Mouse (Mus musculus) macrophage (primary cell): Measurements from ENCODE around the gene Adm. TPM values are rescaled to one million over a fixed set of nuclear protein-coding genes. Genes with fewer than 3 reads are reported as not detected.
"Not testable (repeated sequence)": the region's sequence is repeated elsewhere in the genome, so short reads cannot be mapped to it uniquely, and the experiment has no call there.

Source experiments
- H3K27ac ChIP-seq: fragments of 350-480 bp; formaldehyde crosslinking; 2 replicates; pipeline ENCODE4 v1.9.0; 2021
- H3K36me3 ChIP-seq: fragments of 350-480 bp; formaldehyde crosslinking; 2 replicates; pipeline ENCODE4 v1.9.0; 2021; ENCODE audit errors: inconsistent target
- H3K4me3 ChIP-seq: fragments of 350-480 bp; formaldehyde crosslinking; 2 replicates; pipeline ENCODE4 v1.9.0; 2021; ENCODE audit errors: inconsistent target
- H3K79me2 ChIP-seq: fragments of 350-480 bp; formaldehyde crosslinking; 2 replicates; pipeline ENCODE4 v1.9.0; 2021; ENCODE audit errors: inconsistent target
- WGBS: methylation state at CpG from one replicate; pipeline ENCODE4 v1.1.7; 2026; ENCODE audit warnings: inconsistent platforms; ENCODE audit not compliant: missing documents; 5-methylcytosine and 5-hydroxymethylcytosine counted together
- polyA plus RNA-seq: library from polyadenylated mRNA; stranded (reverse); fragments of 250-400 nt; gene quantifications from 3 replicates; pipeline ENCODE4 v1.2.4, GENCODE M21; 2018; ENCODE audit warnings: inconsistent platforms
- total RNA-seq, 78 experiments: library from RNA; depleted of rRNA; stranded (reverse); fragments of 250-400 nt; gene quantifications; 1 replicate in 9 of 78; 2 replicates in 24 of 78; 3 replicates in 43 of 78; 4 replicates in 2 of 78; pipeline ENCODE4 v1.2.4; 2018; ENCODE audit warnings: inconsistent platforms in 56 of 78

The Adm gene
- total RNA-seq (2018; cell fraction: chromatin; rRNA removed), result 10 to 100 TPM in 1 of 26 experiments, 1 to 10 TPM in 10, under 1 TPM in 1, not detected in 14; 0.67 to 12.9 (median 4.2) TPM
- 1 to 10 TPM in 10 of 26 experiments, under 1 TPM in 10, not detected in 6; 0.14 to 9.9 (median 1.1) TPM for total RNA-seq (2018; cell fraction: cytosol; rRNA removed)
- total RNA-seq (2018; cell fraction: nucleus; rRNA removed), result 10 to 100 TPM in 1 of 26 experiments, 1 to 10 TPM in 11, under 1 TPM in 4, not detected in 10; 0.48 to 12.0 (median 3.3) TPM
- 0.10 to 0.38 TPM (median 0.25 TPM) in 3 replicates for polyA plus RNA-seq

DNA sequence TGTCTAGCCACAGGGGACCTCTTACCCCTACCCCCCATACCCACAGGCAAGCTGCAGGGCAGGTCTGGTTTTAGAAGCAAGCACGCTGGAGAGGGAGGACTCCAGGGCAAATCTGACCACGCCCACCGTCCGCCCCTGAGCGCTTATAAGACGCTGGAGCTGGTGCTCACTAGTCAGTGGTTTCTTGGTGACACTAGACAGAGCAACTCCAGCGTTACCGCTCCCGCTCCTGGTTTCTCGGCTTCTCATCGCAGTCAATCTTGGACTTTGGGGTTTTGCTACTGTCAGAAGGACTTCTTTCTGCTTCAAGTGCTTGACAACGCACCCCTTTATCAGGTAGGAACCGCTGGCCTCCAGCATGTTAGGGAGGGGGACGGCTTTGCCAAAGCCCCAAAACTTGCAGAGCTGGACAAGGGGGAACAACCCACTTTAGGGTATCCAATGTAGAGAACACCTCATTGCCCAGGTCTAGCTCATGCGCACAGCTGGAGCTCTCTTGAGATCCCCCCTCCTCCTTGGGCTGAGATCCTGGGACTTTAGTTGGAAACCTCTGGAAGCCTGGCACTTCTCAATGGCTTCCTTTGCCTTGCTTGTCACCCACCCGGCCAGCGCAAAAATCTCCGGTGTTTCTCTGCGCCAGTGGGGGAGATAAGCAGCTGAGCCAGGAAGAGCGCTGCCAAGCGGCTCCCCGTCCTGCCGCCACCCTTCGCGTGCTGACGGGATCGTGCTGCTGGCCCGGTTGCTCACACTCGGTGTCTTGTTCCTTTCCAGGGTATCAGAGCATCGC is at the start of gene Adm:
Adm (plus strand) TSS at position 176 of the 787 bp plus-strand sequence.
- 3% methylated on average over 30 of the region's 30 CpGs for WGBS
- H3K4me3 ChIP-seq, result peak within 1 kb of the TSS; percentile 12; the same call in 1 of the 2 replicates
- no peaks in the 10 kb centered on the region for H3K79me2 ChIP-seq
- no peaks in the 10 kb centered on the region for H3K36me3 ChIP-seq
- no peak within 1 kb of the TSS for H3K27ac ChIP-seq

DNA sequence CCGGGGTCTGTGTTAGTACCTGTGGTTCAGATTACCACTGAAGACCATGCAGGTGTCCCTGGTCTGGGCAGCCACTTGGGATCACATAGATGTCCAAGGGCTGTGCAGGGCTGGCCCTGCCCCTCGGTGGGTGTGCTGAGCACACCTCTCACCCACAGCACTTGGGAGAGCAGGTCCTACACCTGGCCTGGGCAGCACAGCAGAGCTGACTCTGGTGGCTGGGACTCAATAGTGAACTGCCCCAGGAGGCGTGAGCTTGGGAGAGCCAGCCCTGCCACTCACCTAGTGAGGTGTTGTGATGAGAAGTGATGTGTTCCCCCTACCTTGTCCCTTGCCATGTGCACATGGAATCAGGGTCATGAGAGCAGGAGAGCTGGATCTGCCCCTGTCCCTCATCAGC is 43.8 kb upstream of the Adm start:
- no peaks in the 10 kb centered on the region for H3K36me3 ChIP-seq
- H3K4me3 ChIP-seq, result no peak overlapping the region
- H3K27ac ChIP-seq, result no peak overlapping the region
- WGBS, result 98% methylated on average over 3 of the region's 3 CpGs
- H3K79me2 ChIP-seq, result peaks cover 16% of the 10 kb centered on the region; the same call in 1 of the 2 replicates

GRCm38 (mm10) chr7:110584159-110584558 is 43.3 kb upstream of the Adm start:
- no peak overlapping the region for H3K4me3 ChIP-seq
- peaks cover 13% of the 10 kb centered on the region; the same call in 1 of the 2 replicates for H3K79me2 ChIP-seq
- WGBS, result 82% methylated on average over 2 of the region's 2 CpGs

GRCm38 (mm10) chr7:110585250-110585649 is 42.2 kb upstream of the Adm start:
- no peaks in the 10 kb centered on the region for H3K36me3 ChIP-seq
- no peak overlapping the region for H3K27ac ChIP-seq
- H3K4me3 ChIP-seq, result no peak overlapping the region
- WGBS, result 80% methylated on average over 2 of the region's 2 CpGs
- H3K79me2 ChIP-seq, result peaks cover 11% of the 10 kb centered on the region; the same call in 1 of the 2 replicates

More at GRCm38 (mm10) chr7:110584159-110584558, 43.3 kb upstream of the Adm start:
- Histone ChIP-seq H3K36me3 (no peaks in the 10 kb centered on the region), H3K27ac (no peak overlapping the region)

- Histone ChIP-seq H3K36me3 (no peaks in the 10 kb centered on the region), H3K27ac (no peak overlapping the region), H3K4me3 (no peak overlapping the region), H3K79me2 (peaks cover 11% of the 10 kb centered on the region; the same call in 1 of the 2 replicates)
- WGBS, result 76% methylated on average over 1 of the region's 1 CpGs
Measured at GRCm38 (mm10) chr7:110587721-110588120, 39.7 kb upstream of the Adm start.

DNA sequence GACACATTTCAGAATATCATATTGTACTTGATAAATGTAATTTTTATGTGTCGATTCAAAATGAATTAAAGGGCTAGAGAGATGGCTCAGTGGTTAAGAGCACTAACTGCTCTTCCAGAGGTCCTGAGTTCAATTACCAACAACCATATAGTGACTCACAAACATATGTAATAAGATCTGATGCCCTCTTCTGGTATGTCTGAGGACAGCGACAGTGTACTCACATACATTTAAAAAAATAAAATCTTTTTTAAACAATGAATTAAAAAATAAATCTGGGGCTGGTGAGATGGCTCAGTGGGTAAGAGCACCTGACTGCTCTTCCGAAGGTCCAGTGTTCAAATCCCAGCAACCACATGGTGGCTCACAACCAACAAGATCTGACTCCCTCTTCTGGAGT is 33.5 kb upstream of the Adm start:
- H3K36me3 ChIP-seq, H3K4me3 ChIP-seq, H3K27ac ChIP-seq, H3K79me2 ChIP-seq: not testable (repeated sequence)
- WGBS, result 80% methylated on average over 3 of the region's 3 CpGs

DNA sequence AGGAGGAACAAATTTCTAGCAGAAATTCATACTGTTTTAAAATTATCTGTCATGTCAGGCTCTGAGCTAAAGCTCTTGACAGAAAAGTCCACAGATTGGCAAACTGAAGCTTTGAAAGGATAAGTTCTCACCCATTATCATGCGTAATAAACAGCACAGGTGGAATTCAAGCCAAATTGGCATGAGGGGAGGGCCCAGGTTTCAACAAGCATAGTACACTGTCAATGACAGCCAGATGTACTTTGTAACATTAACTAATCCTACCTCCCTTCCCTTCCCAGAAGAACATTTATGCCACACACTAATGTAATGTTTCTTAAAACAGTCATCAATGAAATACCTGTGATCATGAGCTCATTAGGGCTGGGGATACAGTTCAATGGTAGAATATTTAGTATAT is 30.3 kb upstream of the Adm start:
- no peaks in the 10 kb centered on the region for H3K36me3 ChIP-seq
- peaks cover 28% of the 10 kb centered on the region; the same call in 1 of the 2 replicates for H3K79me2 ChIP-seq

GRCm38 (mm10) chr7:110605476-110605875 is 22.0 kb upstream of the Adm start:
- no peak overlapping the region for H3K4me3 ChIP-seq
- WGBS, result 87% methylated on average over 4 of the region's 4 CpGs
- no peaks in the 10 kb centered on the region for H3K36me3 ChIP-seq
- no peak overlapping the region for H3K27ac ChIP-seq
- peaks cover 88% of the 10 kb centered on the region for H3K79me2 ChIP-seq

More for the DNA sequence above, 30.3 kb upstream of the Adm start:
- Histone ChIP-seq H3K27ac (no peak overlapping the region), H3K4me3 (no peak overlapping the region)
- 93% methylated on average over 1 of the region's 1 CpGs for WGBS

DNA sequence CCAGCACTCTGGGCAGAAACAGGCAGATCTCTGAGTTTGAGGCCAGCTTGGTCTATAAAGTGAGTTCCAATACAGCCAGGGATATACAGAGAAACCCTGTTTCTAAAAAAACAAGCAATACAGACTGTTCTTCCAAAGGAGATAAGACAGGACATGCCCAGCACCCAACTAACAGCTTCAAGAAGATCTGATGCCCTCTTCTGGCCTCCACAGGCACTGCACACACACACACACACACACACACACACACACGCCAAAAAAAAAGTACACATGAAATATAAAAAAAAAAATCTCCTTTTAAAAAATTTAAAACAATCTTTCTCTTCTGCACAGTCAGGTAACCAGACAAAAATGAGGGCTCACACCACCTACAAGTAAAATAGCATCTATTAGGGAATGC is 20.6 kb upstream of the Adm start:
- peaks cover 89% of the 10 kb centered on the region for H3K79me2 ChIP-seq
- H3K4me3 ChIP-seq, result no peak overlapping the region
- H3K36me3 ChIP-seq, result no peaks in the 10 kb centered on the region
- 100% methylated on average over 1 of the region's 1 CpGs for WGBS
- no peak overlapping the region for H3K27ac ChIP-seq

GRCm38 (mm10) chr7:110613381-110614132 is 13.9 kb upstream of the Adm start:
- peaks cover 48% of the 10 kb centered on the region for H3K79me2 ChIP-seq
- WGBS, result 21% methylated on average over 17 of the region's 17 CpGs
- H3K27ac ChIP-seq, result no peak overlapping the region
- peak overlapping the region; percentile 40 for H3K4me3 ChIP-seq
- no peaks in the 10 kb centered on the region for H3K36me3 ChIP-seq

DNA sequence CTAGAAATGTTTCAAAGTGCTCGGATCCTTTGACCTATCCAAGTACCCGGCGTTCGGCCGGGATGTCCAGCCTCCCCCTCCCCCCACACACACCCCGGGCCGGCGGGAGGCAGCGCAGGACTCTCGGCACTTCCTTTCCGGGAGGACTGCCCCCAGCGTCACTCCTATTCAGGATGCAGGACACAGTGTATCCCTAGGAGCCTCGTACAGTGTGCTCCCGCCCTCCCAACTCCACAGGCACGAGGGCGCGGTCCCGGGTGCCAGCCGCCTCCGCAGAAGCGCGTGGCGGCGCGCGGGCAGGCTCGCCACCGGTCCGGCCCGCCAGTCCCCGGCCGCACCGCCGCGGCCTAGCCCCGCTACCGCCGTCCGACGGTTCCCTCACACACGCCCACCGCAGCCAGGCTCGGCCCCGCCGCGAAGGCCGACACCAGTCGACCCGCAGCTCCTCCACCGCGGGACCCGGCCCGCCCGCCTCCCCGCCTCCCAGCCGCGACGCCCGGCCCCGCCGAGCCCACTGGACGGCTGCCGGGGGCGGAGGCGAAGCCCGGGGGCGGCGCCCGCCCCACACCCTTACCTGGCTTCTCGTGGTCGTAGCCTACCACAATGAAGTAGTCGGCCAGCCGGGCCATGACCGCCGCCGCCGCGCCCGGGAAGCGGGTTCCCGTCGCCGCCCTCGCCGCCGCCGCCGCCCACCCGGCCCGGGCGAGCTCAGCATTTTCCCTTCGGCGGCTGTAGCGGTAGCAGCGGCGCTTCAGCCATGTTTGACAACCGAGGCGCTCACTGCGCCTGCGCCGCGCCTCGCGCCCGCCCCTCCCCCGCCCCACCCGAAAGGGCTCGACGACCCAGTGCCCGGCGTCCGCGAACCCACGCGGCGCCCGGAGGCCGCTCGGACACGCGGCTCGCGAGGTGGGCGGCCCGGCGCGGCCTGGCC is 13.1 kb upstream of the Adm start, which contains the start of gene Sbf2:
Sbf2 (minus strand) TSS at position 790 of the 931 bp plus-strand sequence.
- H3K79me2 ChIP-seq, result peaks cover 39% of the 10 kb centered on the region
- peak within 1 kb of the TSS; percentile 59 for H3K27ac ChIP-seq
- under 1% methylated on average over 72 of the region's 127 CpGs for WGBS

GRCm38 (mm10) chr7:110615151-110615631 is 12.3 kb upstream of the Adm start:
- peak overlapping the region; percentile 38 for H3K4me3 ChIP-seq
- 4% methylated on average over 20 of the region's 20 CpGs for WGBS
- H3K79me2 ChIP-seq, result peaks cover 36% of the 10 kb centered on the region
- no peaks in the 10 kb centered on the region for H3K36me3 ChIP-seq
- H3K27ac ChIP-seq, result peak overlapping the region; percentile 59

More for the DNA sequence above, 13.1 kb upstream of the Adm start, which contains the start of gene Sbf2:
- Histone ChIP-seq H3K4me3 (peak within 1 kb of the TSS; percentile 40), H3K36me3 (no peaks in the 10 kb centered on the region)

GRCm38 (mm10) chr7:110615792-110616191 is 11.7 kb upstream of the Adm start:
- peaks cover 32% of the 10 kb centered on the region for H3K79me2 ChIP-seq
- H3K27ac ChIP-seq, result peak overlapping the region; percentile 59
- WGBS, result 12% methylated on average over 11 of the region's 11 CpGs
- no peak overlapping the region for H3K4me3 ChIP-seq
- H3K36me3 ChIP-seq, result no peaks in the 10 kb centered on the region
